Mouse (Mus musculus): ENCODE measurements at regions not wholly inside any gene's neighbourhood (a gene's known extent, or its start where the extent isn't known, plus 50 kb on each side); places are given as distances from the start of the nearest gene placed in this dataset.

GRCm38 (mm10) chr15:41193240-41193639 is 1059.1 kb downstream of the 9330182O14Rik start:
- Histone ChIP-seq H3K27me3 (ENCODE audit: control insufficient read depth, insufficient read depth, low read length) (no peaks in the 10 kb centered on the region), H3K4me1 (replicated peaks; ENCODE audit: control insufficient read depth, insufficient read depth, low read length) (no peaks in the 10 kb centered on the region), H3K4me3 (ENCODE audit: low read depth, low read length) (no peak overlapping the region), H3K9ac (ENCODE audit: low read depth, low read length) (no peak overlapping the region), H3K36me3 (ENCODE audit: control insufficient read depth, insufficient read depth, low read length) (no peaks in the 10 kb centered on the region), H3K4me2 (replicated peaks; ENCODE audit: low read depth, low read length) (no peak overlapping the region), H3K27ac (ENCODE audit: low read depth, low read length) (no peak overlapping the region), H3K9me3 (ENCODE audit: control insufficient read depth, low read length) (no peaks in the 10 kb centered on the region)
- WGBS = 31% methylated on average over 3 of the region's 3 CpGs
- DNase-seq (ENCODE audit: low spot score) = peak; percentile 60
- no peak for ATAC-seq (ENCODE audit: low FRiP score)

GRCm38 (mm10) chr15:41223801-41224200 is 1089.6 kb downstream of the 9330182O14Rik start:
- H3K9me3 ChIP-seq (ENCODE audit: control insufficient read depth, low read length) = no peaks in the 10 kb centered on the region
- no peak overlapping the region for H3K4me3 ChIP-seq (ENCODE audit: low read depth, low read length)
- H3K27me3 ChIP-seq (ENCODE audit: control insufficient read depth, insufficient read depth, low read length) = no peaks in the 10 kb centered on the region
- no peak for ATAC-seq (ENCODE audit: low FRiP score)
- no peak overlapping the region for H3K9ac ChIP-seq (ENCODE audit: low read depth, low read length)
- H3K27ac ChIP-seq (ENCODE audit: low read depth, low read length) = no peak overlapping the region
- WGBS = 83% methylated on average over 1 of the region's 1 CpGs
- no peak overlapping the region for H3K4me2 ChIP-seq (replicated peaks; ENCODE audit: low read depth, low read length)
- H3K4me1 ChIP-seq (replicated peaks; ENCODE audit: control insufficient read depth, insufficient read depth, low read length) = no peaks in the 10 kb centered on the region
- H3K36me3 ChIP-seq (ENCODE audit: control insufficient read depth, insufficient read depth, low read length) = no peaks in the 10 kb centered on the region
- DNase-seq (ENCODE audit: low spot score) = no peak

- 40% methylated on average over 2 of the region's 2 CpGs for WGBS
- no peak for DNase-seq (ENCODE audit: low spot score)
- H3K27ac ChIP-seq (ENCODE audit: low read depth, low read length) = no peak overlapping the region
Measured at GRCm38 (mm10) chr15:41232406-41233060, 1098.4 kb downstream of the 9330182O14Rik start.

More at GRCm38 (mm10) chr15:41232406-41233060, 1098.4 kb downstream of the 9330182O14Rik start:
- no peak overlapping the region for H3K4me2 ChIP-seq (replicated peaks; ENCODE audit: low read depth, low read length)
- H3K4me1 ChIP-seq (replicated peaks; ENCODE audit: control insufficient read depth, insufficient read depth, low read length) = no peaks in the 10 kb centered on the region
- H3K9ac ChIP-seq (ENCODE audit: low read depth, low read length) = no peak overlapping the region
- no peaks in the 10 kb centered on the region for H3K36me3 ChIP-seq (ENCODE audit: control insufficient read depth, insufficient read depth, low read length)
- H3K27me3 ChIP-seq (ENCODE audit: control insufficient read depth, insufficient read depth, low read length) = no peaks in the 10 kb centered on the region
- ATAC-seq (ENCODE audit: low FRiP score) = no peak
- no peak overlapping the region for H3K4me3 ChIP-seq (ENCODE audit: low read depth, low read length)
- H3K9me3 ChIP-seq (ENCODE audit: control insufficient read depth, low read length) = no peaks in the 10 kb centered on the region

Data from hindbrain, embryonic 11.5 days (tissue).